Comparison of ENCODE assay signal across 25 mouse cellular contexts in the genomic region with DNA sequence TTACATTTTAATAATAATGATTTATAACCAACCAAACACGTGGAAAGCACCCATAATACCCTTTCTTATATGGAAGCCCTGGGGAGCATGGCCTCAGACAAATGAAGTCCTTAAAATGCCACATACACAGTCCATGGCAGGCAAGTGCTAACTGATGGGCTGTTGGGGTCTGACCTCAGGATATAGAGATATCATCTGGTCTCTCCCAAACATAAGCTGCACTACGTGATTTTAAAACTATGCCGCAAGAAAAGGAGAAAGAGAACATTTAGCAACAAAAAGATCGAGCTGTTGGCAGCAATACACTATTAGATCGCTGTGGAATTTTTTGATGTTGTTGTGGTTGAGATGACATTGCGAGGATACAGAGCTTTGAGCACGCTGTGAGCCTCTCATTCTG.
"Had no signal": no experiment of that assay in that cellular context is flagged by ENCODE, and none has a peak within 500 bp of the region (broad histone marks: within the 10 kb centered on the region; RNA-seq: fewer than 3 reads in every experiment).

No protein-coding gene starts in this region.

- H3K27me3 ChIP-seq: heart, embryonic 13.5 days; heart, embryonic 15.5 days; hindbrain, embryonic 12.5 days; intestine, embryonic 15.5 days; limb, embryonic 12.5 days had no signal

- H3K27ac ChIP-seq: gastrocnemius, adult 2 months; heart, adult 2 months; heart, embryonic 13.5 days; heart, embryonic 15.5 days; hindbrain, embryonic 10.5 days; hindbrain, embryonic 12.5 days; hindbrain, embryonic 14.5 days; intestine, embryonic 15.5 days; layer of hippocampus, adult 2 months; left cerebral cortex, adult 2 months; limb, embryonic 10.5 days; limb, embryonic 12.5 days had no signal

- H3K4me2 ChIP-seq: heart, embryonic 11.5 days; heart, embryonic 13.5 days; heart, embryonic 15.5 days; hindbrain, embryonic 12.5 days; hindbrain, embryonic 14.5 days; intestine, embryonic 15.5 days; limb, embryonic 12.5 days had no signal

- H3K9ac ChIP-seq: heart, embryonic 13.5 days; heart, embryonic 15.5 days; hindbrain, embryonic 12.5 days; hindbrain, embryonic 14.5 days; intestine, embryonic 15.5 days; limb, embryonic 12.5 days had no signal

- H3K4me3 ChIP-seq: gastrocnemius, adult 2 months; heart, adult 2 months; heart, embryonic 13.5 days; heart, embryonic 15.5 days; hindbrain, embryonic 10.5 days; hindbrain, embryonic 12.5 days; intestine, embryonic 15.5 days; layer of hippocampus, adult 2 months; left cerebral cortex, adult 2 months; limb, embryonic 10.5 days; limb, embryonic 12.5 days had no signal

- DNase-seq: gastrocnemius, adult 2 months; gastrocnemius, postnatal 10 days; gastrocnemius, postnatal 25 days; heart, adult 2 months; heart, postnatal 4 days; kidney, adult 18-20 months; kidney, adult 8-10 months; kidney, postnatal 10 days; kidney, postnatal 25 days; kidney, postnatal 4 days; liver had no signal

- H3K36me3 ChIP-seq: heart, embryonic 13.5 days; heart, embryonic 15.5 days; hindbrain, embryonic 10.5 days; hindbrain, embryonic 12.5 days; intestine, embryonic 15.5 days; limb, embryonic 10.5 days; limb, embryonic 12.5 days had no signal

- H3K9me3 ChIP-seq: heart, embryonic 13.5 days; heart, embryonic 15.5 days; hindbrain, embryonic 10.5 days; hindbrain, embryonic 12.5 days; intestine, embryonic 15.5 days; limb, embryonic 10.5 days; limb, embryonic 12.5 days had no signal

- ATAC-seq: hindbrain, embryonic 16.5 days; inflammation-experienced regulatory T-cells, adult 6 months; intestine, embryonic 15.5 days; intestine, postnatal 0 days had no signal

- H3K4me1 ChIP-seq: heart, embryonic 13.5 days; heart, embryonic 15.5 days; hindbrain, embryonic 10.5 days; hindbrain, embryonic 12.5 days; intestine, embryonic 15.5 days; limb, embryonic 10.5 days; limb, embryonic 12.5 days had no signal
